Mouse (Mus musculus) adrenal gland, postnatal 36 days (tissue): ENCODE data around the gene Amph. TPM values are rescaled to one million over a fixed set of nuclear protein-coding genes. Genes with fewer than 3 reads are reported as not detected.
A peak's percentile ranks its signal among the peaks of the same experiment; 100 is the strongest.
"Not testable (repeated sequence)": the region's sequence is repeated elsewhere in the genome, so short reads cannot be mapped to it uniquely, and the experiment has no call there.

Experiments
- DNase-seq, 2 experiments: peaks; one replicate each; pipeline ENCODE4 v3.0.0; 2021; ENCODE audit warnings: mixed read lengths in 1 of 2
- total RNA-seq, 2 experiments: library from RNA; stranded (reverse); gene quantifications; 2 replicates each; pipeline ENCODE4 v1.2.3; 2021

Amph gene
- total RNA-seq, 2 experiments from 2014 or later, result 6.6 to 9.1 TPM

DNA sequence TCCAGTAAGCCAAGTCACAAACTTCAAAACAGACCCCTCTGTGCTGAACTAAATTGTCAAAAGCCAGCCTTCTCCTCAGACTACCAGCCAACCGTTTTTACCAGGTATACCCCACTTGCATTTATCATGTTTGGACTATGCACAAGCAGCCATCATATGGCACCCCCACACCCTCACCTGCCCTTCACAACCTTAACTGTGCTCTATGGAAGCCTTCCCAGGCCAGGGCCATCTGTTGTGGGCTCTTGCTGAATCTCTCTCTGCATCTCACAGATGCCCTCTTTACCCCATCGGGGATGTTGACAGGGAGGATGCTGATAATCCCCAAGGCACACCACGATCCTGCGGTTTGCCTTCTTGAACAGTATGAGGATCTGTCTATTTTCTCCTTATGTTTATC, 77.9 kb downstream of the Amph start:
- no peak for DNase-seq

DNA sequence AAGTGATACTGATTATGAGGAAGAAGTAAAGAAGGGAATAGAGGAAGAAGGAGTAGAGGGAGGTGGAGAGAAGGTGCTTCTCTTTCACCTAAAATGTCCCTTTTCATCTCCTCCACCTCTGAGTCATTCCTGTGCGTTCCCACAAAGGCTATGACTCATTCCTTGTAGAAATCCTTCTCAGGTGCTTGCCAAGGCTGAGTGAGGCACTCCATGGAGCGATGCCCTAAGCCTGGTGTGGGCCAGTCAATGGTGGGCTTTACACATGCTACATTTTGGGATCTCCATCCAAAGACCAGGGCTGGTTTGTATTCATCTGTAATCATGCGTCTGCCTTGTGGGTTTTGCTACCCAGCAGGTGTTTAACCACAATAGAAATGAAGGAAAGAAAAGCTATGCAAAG, 78.9 kb downstream of the Amph start:
- DNase-seq, result peak in 1 of 2 experiments; percentile 1

DNA sequence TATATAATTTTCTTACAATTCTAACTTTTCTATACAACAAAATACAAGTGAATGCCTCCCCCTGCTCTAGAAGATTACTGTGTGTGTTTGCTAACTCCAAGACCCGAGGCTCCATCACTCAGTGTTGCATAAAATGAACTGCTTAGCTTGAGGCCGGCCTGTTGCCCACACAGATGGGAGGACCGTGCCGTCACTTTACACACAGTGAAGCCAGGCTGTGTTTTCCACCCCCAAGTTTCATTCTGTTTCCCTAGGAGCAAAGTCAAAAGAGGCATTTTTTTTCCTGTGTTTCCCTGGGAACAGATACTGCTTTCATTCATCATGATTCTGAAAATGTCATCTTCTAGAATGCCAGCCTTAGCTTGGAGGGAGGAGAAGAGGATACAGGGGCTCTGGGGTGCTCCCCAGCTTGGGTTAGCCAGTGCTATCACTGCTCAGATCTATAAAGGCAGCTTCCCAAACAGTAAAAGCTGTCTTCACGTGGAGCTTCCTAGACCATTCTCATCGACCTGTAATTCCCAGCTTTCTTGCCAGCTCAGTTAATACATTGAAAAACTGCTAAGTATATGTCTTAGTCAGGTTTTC, 79.9 kb downstream of the Amph start:
- no peak for DNase-seq

DNA sequence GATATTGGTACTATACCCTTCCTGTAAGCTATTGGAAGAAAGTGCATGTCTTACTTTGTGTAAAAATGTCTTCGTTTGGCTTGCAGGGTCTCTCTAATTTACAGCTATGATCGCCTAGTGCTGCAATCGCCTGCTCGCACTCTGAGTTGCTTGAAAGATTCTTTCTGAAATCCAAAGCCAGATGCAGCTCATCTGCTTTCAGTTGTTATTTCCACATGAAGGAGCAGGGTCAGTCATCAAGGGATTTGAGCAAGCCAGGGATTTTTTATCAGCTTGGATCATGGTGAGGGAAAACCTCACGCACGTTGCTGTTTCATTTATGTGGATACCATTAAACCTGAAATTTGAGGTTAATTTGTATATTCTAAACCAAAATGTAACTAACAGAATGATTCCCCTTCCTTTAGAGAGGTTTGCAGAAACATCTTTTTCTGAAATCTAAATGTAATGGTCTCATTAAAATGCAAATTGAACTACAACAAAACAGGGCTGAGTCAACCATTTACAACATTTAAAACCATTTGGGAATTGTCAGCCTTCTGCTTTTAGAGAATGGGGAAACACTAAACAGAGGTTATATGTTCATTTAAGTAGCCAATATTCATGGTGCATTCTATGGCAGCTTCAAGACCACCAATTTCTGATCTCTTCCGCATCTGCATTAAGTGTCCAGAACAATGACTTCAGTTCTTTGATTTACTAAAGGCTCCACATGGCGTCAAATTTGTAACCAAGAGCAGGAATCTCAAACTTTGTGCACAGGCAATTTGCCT, 84.1 kb downstream of the Amph start:
- DNase-seq, result no peak

DNA sequence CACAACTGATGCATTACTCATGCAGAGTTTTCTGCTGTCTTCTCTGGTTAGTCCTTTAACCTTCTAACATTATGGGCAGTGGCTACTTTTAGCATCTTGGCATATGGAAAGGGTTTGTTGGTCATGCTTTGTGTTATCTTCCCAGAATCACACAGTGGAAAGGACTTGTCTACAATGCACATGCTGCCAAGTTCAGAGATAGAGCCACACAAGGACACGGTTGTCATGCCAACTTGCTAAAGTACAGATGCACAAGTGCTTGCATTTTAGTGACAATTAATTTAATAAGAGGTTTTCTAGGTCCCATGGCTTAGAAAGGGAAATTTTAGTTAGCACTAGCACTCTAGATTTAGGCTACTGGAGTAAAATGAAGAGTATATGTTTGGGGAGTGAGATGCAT, 104.1 kb downstream of the Amph start:
- DNase-seq, result no peak

DNA sequence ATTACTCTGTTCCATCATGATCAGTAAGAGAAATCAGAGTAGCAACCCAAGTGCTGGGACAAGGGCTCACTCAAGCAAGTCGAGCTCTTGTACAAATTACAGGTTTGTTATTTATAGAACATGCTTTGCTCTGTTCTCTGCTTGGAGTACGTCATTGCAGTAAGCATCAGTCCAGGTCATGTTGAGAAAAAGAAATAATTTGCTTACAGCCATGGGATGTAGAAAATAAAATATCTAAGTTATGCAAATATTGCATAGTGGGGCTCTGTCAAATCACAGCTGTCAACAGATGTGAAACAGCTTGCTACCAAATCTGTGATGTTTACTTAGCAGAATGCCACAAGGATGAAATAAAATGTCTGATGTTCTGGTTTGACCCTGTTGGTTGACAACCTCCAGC, 106.5 kb downstream of the Amph start:
- no peak for DNase-seq

DNA sequence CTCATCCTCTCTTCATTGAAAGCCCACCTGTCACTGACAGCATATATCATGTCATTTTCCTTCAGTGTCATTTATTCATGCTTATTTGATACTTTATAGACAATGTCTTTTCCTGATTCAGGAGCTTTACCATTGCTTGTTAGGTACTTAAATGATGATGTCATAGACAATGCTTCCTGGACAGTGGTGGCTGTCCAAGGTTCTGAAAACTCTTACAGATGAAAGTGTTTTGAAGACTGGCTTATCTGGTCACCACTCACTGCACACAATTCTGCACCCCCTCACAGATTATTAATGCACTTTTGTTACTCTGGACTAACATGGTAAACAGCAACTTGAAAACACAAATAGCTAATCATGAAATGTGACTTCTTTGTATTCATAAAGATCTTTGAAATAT, 124.3 kb downstream of the Amph start:
- no peak for DNase-seq

DNA sequence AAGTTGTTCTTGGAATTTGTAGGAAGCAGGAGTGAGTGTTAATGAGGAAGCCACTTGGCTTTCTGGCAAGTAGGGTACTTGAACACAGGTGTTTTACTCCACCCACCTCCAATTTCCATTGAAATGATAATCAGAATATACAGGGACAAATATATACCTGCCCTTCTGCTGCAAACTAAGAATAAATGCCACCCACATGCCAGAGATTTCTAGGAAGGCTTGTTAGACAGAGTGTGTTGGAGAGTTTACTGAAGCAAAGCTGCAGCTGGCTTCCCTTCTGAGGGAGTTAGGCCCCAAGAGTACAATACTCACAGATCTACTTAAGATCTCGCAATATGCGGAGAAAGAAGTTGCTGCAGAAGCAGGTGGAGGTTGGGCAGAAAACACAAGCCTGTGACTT, 129.4 kb downstream of the Amph start:
- DNase-seq, result no peak

DNA sequence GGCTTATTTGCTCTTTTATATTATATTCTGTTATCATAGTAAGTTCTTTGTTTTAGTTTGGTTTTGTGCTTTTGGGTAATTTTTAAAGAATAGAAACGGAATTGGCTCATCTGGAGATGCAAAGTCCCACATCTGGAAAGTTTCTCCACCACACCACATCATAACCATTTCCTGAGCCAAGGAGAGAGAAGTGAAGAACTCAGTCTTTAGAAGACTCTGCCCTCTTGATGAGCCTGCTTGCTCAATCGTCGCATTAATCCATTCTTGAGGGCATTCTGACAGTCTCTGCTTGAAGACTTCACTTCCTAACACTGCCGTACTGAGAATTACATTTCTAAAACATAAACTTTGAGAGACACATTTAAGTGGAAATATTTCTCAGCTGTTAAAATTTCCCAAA, 133.9 kb downstream of the Amph start:
- DNase-seq, result no peak

DNA sequence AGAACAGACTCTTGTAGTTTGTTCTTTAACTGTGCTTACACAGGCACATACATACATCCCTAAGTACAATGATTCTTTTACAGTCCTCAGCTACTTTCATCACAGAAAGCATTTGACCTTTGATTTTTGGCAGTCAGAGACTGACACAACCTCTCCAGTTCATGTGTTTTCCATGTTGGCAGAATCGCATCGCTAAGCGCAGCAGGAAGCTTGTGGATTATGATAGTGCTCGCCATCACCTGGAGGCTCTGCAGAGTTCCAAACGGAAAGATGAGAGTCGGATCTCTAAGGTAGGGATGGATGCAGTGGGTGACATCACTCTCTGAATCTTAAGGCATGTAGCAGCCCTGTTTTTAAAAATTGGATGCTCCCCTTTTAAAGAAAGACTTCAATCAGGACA, 146.6 kb downstream of the Amph start:
- no peak for DNase-seq

DNA sequence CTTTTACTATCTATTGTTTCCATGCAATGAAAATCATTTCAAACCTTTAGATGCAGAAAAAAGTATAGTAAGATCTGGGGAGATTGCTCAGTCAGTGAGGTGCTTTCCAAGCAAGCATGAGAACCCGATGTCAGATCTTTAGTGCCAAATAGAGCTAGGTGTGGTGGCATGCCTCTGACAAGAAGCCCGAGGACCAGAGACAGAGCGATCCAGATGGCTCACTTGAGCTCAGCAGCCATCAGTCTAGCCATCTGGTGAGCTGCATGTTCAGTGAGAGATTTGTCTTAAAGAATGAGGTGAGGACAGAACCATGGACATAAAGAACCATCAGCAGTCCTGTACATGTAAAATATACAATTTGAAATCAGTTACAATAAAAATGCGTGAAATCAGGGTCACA, 149.1 kb downstream of the Amph start:
- DNase-seq, result no peak

DNA sequence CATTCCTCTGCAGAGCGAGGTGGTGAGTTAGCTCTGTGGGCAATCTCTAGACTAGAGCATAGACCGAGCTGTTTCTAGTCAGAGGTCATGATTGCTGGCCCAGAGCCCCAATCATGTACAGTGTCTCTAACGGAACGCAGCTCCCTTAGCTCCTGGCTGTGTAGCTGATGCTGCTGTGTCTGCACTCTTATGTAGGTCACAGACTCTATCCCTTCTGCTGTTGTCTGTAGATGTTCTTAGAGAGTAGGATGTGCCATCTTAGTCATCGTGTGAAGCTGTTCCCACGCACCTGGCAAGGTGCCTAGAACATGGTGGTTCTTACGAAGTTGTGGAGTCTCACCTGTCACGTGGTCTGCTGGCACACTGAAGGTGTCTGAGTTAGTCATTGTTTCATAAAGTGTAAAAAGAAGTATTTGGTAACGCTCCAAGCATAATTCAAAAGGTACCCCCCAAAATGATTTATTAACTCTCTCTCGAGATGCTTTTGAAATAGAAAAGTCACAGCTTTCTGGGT, 153.9 kb downstream of the Amph start:
- DNase-seq, result no peak

DNA sequence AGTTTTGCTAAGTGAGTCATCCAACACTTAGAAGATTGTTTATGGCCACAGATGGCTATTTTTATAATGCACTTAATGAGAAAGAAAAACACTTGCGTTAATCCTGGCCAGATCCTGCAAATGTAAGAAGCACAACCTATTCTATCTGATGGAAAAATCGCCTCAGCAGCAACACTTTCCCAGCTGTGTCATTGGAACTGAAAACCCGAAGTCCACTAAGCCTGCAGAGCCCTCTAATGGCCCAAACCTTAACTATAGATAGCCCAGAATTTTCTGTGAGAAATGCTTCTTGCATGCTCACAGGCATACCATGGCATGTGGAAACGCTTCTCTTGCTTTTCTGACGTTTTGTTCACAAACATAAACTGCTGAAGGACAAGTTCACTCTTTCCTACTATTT, 158.4 kb downstream of the Amph start:
- DNase-seq, result peak in 1 of 2 experiments; percentile 5

DNA sequence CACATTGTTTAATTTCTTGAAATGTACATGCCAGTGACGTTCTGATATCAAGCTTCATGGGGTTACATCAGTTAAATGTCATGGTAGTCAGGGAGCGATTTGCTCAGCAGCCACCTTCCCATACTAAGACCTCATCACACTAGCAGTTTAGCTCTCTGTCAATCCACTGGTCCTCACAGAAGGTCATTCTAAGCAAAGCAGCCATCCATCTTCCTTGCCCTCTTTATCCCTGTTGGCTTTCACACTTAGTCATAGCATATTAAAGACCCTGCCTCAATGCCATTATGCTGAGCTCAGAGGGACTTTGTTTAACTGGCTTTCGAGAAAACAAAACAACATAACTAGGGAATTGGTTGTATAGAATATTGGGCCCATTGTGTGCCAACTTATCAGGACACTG, 161.3 kb downstream of the Amph start:
- no peak for DNase-seq

DNA sequence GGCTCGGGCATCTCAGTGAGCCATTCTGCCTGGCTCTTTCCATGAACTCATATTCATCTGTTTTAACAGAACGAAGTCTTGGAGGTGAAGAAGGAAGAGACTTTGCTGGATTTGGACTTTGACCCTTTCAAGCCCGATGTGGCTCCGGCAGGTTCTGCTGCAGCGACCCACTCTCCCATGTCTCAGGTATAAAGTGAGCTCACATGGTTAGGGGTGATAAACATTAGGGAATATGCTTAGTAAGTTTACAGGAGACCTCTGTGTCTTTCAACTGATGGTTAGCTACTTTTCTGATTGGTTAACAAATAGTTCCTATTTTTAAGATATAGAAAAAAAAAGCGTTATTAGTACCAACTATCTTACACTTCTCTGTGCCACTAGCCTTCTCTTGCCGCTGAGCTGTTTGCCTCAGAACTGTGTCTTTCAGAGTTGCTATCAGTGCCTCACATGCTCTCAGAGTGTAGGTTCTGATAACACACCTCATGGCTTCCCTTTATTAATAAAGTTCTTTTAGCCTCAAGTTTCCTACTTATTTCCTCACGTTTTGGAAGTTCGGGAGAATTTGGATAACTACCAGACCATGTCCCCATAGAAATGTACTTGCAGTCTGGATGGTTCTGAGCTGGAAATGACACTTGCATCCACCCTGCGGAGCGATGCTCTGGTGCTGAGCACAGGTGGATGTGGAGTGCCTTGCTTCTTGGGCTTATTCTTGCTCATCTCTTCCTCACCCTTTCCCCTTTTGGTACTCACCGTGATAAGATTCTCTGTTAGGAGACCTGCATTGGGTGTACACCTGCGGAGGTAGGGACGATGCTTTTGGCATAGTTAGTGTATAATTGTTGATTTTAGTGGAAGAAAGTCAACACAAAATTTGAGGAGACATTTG, 165.3 kb downstream of the Amph start:
- no peak for DNase-seq

DNA sequence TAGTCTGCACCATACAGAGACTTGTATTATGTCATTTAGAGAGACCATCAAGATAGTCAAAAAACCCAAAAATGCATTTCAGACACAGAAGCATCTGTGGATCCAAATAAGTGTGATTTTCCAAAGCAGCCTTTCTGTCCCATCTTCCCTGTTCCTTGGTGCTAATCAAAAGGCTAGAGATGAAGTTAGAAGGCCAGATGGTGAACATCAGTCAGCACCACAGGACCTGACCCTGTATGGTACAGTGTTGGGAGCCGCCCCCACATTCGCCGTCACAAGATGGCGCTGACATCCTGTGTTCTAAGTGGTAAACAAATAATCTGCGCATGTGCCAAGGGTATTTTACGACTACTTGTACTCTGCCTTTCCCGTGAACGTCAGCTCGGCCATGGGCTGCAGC, 166.8 kb downstream of the Amph start:
- DNase-seq, result not testable (repeated sequence)

DNA sequence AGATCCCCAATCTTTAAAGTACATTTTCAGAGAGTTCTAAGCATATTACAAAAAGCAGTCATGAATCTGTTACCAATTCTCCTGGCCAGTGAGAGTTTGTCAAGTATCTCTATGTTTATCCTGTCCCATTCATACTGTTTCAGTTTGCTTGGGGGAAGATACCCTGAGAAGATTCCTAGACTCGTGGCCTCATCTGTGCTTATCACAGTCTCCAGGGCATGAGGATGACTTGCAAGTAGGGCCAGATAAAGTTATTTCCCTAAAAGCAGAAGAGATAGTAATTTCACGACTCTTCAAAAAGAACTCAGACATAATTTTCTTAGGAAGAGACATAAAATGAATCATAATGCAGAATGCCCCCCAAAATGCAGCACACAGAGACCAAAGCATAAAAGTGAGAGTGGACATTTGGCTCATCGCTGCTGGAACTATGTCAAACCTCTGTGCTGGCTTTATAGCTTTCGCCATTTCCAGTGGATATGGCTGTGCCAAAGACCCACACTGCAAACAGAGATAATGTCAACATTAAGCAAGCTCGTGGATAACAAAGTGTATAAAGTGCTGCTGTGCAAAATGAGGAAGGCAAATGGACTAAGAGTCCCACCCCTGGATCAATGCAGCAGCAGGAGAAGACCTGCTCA, 179.0 kb downstream of the Amph start:
- no peak for DNase-seq

DNA sequence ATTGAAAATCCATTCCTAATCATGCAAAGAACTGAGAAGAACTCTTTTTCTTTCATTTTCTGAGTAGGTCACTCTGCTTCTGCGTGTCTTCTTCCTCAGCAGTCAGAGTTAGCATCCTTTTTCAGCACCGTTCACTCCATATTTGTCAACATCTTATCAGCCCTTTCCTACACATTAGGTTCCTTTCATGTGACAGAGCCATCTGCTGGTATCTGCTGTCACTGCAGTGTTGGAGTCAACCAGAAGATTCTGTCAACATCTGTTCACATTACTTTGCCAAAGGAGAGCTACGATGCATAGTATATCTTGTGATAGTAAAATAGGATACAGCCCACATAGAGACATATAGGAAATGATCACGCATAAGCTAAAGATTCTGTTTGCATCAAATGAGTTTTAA, 185.8 kb downstream of the Amph start:
- peak; percentile 9 to 54 for DNase-seq

DNA sequence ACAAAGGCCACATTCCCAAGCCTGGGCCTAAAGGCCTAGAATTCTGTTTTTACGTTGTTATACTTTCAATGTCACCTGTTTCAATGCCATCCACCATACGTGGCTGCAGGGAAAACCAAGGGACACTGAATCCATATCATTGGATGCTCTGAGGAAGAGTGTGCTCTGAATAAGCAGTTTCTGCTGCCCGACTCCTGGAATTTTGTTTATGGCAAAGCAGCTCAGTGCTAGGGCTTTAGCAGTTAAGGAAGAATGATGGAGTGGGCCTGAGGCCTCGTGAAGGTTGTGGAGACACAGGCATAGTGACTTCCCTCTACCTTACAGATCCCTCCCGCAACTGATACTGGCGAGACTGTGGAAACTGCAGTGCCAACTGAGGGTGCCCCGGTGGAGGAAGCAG, 189.2 kb downstream of the Amph start:
- no peak for DNase-seq

DNA sequence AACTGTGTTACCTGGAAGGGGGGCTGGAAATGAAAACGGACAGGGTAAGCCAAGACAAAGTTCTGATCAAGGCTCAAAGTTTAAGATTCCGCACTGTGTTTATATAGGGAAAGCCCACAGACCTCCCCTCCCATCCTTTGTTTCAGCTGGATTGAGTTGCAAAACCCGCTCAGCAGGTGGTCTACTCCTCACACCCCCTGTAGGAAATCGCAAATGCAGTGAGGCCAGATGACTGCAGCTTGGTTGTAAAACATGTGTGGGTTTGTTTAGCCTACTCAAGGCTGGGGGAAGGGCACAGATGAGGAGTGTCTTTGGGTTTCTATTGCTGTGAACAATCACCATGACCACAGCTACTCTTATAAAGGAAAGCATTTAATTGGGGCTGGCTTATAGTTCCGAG, 189.9 kb downstream of the Amph start:
- DNase-seq, result no peak

DNA sequence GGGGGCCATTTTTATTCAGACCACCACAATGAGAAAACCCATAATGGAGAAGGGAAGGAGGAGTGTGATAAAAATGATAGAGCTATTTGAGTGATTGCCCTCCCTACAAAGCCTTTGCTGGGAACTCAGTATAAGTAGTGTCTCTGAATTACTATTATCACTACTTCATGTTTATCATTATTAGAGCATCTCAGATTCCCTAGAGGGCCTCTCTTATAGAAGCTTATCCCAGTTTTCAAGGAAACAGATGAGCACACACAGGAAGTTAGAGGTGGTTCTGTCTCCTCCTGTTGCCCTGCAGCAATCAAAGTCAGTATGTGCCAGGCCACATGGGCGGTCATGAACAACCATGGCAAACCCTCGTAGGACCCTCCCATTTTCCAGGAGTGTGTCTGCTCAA, 190.5 kb downstream of the Amph start:
- no peak for DNase-seq

DNA sequence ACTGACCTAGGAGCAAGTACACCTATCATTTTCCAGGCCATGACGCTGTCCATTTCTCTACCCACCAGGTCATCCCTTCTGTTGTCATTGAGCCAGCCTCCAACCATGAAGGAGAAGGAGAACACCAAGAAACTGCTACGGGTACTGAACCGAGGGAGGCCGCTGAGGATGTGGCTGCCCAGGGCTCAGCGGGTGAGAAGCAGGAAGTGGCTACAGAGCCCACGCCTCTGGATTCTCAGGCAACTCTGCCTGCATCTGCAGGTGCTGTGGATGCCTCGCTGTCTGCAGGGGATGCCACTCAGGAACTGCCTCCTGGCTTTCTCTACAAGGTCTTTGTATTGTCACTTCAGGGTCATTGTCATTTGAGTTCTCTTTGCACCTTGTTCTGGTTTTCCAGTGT, 191.1 kb downstream of the Amph start:
- DNase-seq, result no peak

DNA sequence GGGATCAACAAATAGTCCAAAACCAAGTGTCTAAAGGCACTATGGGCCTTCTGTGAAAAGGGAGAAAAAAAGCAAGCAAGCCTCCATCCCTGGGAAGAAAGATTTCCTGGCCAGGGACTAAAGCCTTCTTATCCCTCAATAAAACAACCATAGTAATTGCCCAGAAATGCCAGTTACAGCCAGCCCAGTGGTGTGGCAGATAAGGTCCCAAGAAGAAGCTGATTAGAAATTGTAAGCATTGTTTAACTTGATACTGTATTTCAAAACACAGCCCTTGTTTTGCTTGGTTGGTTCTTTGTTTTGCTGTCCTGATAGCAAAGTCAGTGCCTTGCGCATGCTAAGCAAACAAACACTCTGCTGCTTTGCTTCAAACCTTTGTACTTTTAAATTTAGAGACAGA, 191.8 kb downstream of the Amph start:
- DNase-seq, result no peak
